Mouse (Mus musculus): ENCODE data around the gene Srms. TPM values are rescaled to one million over a fixed set of nuclear protein-coding genes. Genes with fewer than 3 reads are reported as not detected.
A peak's percentile ranks its signal among the peaks of the same experiment; 100 is the strongest.

Gene Srms
- 0.29 and 0.31 TPM in 2 replicates for polyA plus RNA-seq (2015; fragmentation: Nextera tagmentation; extraction: Ambion mirVana)

DNA sequence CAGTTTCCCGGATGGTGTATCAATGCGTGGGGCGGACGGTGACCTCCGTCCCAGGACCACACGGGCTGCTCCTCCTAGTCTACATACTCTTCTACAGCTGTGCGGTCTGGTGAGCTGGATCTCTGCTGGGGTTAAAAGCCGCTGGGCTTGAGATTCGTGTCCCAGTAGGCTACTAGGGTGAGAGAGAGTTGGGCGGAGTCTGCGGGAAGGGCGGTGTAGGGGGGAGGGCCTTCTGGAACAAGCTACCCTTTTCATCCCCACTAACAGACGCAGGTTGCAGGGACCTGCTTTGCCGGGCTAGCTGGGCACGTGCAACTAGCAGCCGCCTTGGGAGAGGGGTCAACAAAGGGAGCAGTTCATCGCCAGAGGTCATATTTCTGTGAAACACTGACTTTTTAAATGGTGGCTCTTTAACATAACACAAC, at the start of gene Srms:
Gene Srms, minus strand, starts transcription at position 165 of the 425 bp plus-strand sequence.
- peak within 1 kb of the TSS; percentile 65 for H3K4me2 ChIP-seq
- no peaks in the 10 kb centered on the region for H3K36me3 ChIP-seq
- H3K9ac ChIP-seq: peak within 1 kb of the TSS; percentile 29; the same call in 1 of the 2 replicates
- no peak within 1 kb of the TSS for H3K27ac ChIP-seq
- H3K27me3 ChIP-seq: peaks cover 34% of the 10 kb centered on the region
- peaks cover 12% of the 10 kb centered on the region for H3K4me1 ChIP-seq
- peak; percentile 81 for ATAC-seq (ENCODE audit: borderline replicate concordance, extremely low read depth, low FRiP score, low TSS enrichment)
- WGBS: under 1% methylated on average over 17 of the region's 17 CpGs
- no peaks in the 10 kb centered on the region for H3K9me3 ChIP-seq
- H3K4me3 ChIP-seq: peak within 1 kb of the TSS; percentile 32

- Histone ChIP-seq H3K27me3 (no peaks in the 10 kb centered on the region), H3K27ac (no peak overlapping the region), H3K9me3 (no peaks in the 10 kb centered on the region), H3K4me2 (no peak overlapping the region), H3K9ac (no peak overlapping the region), H3K36me3 (peaks cover 56% of the 10 kb centered on the region), H3K4me3 (no peak overlapping the region), H3K4me1 (no peaks in the 10 kb centered on the region)
- 91% methylated on average over 1 of the region's 1 CpGs for WGBS
- ATAC-seq (ENCODE audit: borderline replicate concordance, extremely low read depth, low FRiP score, low TSS enrichment): no peak
These were observed 40.3 kb upstream of the Srms start for GRCm38 (mm10) chr2:181253248-181253647.

DNA sequence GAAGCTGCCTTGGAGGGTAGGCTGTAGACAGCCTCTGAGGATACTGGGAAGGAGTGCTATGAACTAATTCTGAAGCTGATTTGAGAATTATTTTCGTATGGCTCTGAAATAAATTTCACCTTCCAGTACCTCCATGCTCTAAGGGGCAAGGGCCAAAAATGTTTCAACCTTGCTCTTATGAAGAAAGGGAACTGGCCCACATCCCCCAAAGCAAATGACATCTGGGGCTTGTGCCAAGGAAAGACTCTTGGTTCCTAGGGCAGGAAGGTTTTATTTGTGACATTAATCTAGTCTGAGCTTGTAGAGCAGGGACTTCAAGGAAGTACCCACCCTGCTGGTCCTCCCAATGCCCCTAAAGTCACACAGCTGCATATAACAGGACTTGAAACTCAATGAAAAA, 38.9 kb upstream of the Srms start:
- Histone ChIP-seq H3K9ac (no peak overlapping the region), H3K4me3 (no peak overlapping the region), H3K4me2 (no peak overlapping the region), H3K4me1 (no peaks in the 10 kb centered on the region), H3K27ac (no peak overlapping the region), H3K9me3 (no peaks in the 10 kb centered on the region), H3K27me3 (no peaks in the 10 kb centered on the region), H3K36me3 (peaks cover 44% of the 10 kb centered on the region)
- WGBS: 83% methylated on average over 1 of the region's 1 CpGs
- no peak for ATAC-seq (ENCODE audit: borderline replicate concordance, extremely low read depth, low FRiP score, low TSS enrichment)

DNA sequence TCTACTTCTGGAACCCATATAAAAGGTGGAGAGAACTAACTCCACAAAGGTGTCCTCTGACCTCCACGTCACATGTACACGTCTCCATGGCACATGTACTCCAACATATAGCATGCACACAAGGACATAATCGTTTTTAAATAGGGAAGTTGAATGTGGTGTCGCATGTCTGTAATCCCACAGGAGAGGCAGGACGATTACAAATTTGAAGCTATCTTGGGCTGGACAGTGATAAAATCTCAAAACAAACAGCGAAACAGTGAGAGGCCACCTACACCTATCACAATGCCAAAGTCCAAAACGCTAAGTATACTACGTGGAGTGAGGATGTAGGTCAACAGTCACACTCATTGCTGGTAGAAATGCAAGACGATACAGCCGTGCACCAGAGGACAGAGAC, 36.2 kb upstream of the Srms start:
- H3K9ac ChIP-seq: no peak overlapping the region
- no peak overlapping the region for H3K4me3 ChIP-seq
- H3K4me2 ChIP-seq: no peak overlapping the region
- H3K27me3 ChIP-seq: no peaks in the 10 kb centered on the region
- WGBS: 76% methylated on average over 10 of the region's 10 CpGs
- no peak overlapping the region for H3K27ac ChIP-seq
- H3K36me3 ChIP-seq: peaks cover 24% of the 10 kb centered on the region
- H3K4me1 ChIP-seq: no peaks in the 10 kb centered on the region
- H3K9me3 ChIP-seq: no peaks in the 10 kb centered on the region
- no peak for ATAC-seq (ENCODE audit: borderline replicate concordance, extremely low read depth, low FRiP score, low TSS enrichment)

- H3K4me3 ChIP-seq: no peak overlapping the region
- no peaks in the 10 kb centered on the region for H3K27me3 ChIP-seq
- no peak overlapping the region for H3K9ac ChIP-seq
- H3K36me3 ChIP-seq: no peaks in the 10 kb centered on the region
- no peak for ATAC-seq (ENCODE audit: borderline replicate concordance, extremely low read depth, low FRiP score, low TSS enrichment)
- WGBS: 18% methylated on average over 2 of the region's 2 CpGs
- H3K4me1 ChIP-seq: peaks cover 9% of the 10 kb centered on the region
- H3K9me3 ChIP-seq: no peaks in the 10 kb centered on the region
- H3K4me2 ChIP-seq: no peak overlapping the region
- H3K27ac ChIP-seq: no peak overlapping the region
These were observed 32.0 kb upstream of the Srms start for GRCm38 (mm10) chr2:181245031-181245430.

DNA sequence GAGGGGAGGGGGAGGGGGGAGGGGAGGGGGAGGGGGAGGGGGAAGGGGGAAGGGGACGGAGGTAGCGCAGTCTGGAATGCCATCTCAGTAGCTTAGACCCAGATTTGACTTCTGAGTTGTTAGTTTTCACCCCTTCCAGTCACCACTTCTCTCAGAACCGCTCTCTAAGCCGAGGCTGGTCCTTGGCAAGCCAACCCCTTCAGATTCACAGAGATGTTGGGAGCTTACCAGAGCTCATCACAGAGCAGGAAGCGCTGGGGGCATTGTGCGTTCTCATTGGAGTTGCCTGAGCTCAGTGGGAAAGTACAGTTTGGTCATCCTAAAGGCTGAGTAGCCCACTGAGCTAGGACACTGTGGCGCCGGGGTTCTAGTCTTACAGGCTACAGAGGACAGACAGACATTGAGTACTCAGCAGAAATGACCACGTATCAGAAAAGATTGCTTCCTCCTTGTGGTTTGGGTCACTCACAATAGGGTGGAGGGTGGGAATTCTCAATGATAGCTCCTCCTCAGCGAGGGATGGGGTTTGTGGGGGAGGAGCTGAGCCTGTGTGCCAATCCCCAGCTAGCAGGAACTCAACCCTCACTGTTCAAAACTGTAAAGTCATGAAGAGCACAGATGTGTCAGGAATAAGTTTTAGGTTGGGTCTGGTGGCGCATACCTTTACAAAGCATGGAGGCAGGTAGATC, 30.9 kb upstream of the Srms start:
- Histone ChIP-seq H3K27me3 (no peaks in the 10 kb centered on the region), H3K27ac (no peak overlapping the region), H3K4me2 (no peak overlapping the region; the same call in 1 of the 2 replicates), H3K9ac (no peak overlapping the region), H3K4me1 (peaks cover 9% of the 10 kb centered on the region), H3K9me3 (no peaks in the 10 kb centered on the region), H3K4me3 (no peak overlapping the region), H3K36me3 (no peaks in the 10 kb centered on the region)
- peak; percentile 16; the same call in 1 of the 2 replicates for ATAC-seq (ENCODE audit: borderline replicate concordance, extremely low read depth, low FRiP score, low TSS enrichment)
- 32% methylated on average over 11 of the region's 11 CpGs for WGBS

GRCm38 (mm10) chr2:181242314-181242665, 29.3 kb upstream of the Srms start:
- 0 out of 2 replicates have a peak, but pooled peaks cover 2% of the 10 kb centered on the region for H3K36me3 ChIP-seq
- H3K27ac ChIP-seq: no peak overlapping the region
- 0 out of 2 replicates have a peak, but pooled peaks have one; percentile 5 for ATAC-seq (ENCODE audit: borderline replicate concordance, extremely low read depth, low FRiP score, low TSS enrichment)
- peak overlapping the region; percentile 67 for H3K4me2 ChIP-seq
- H3K27me3 ChIP-seq: no peaks in the 10 kb centered on the region
- no peaks in the 10 kb centered on the region for H3K9me3 ChIP-seq
- 43% methylated on average over 3 of the region's 3 CpGs for WGBS
- 0 out of 2 replicates have a peak overlapping the region, but pooled peaks have one; percentile 63 for H3K9ac ChIP-seq
- H3K4me1 ChIP-seq: peaks cover 9% of the 10 kb centered on the region
- H3K4me3 ChIP-seq: peak overlapping the region; percentile 62

GRCm38 (mm10) chr2:181241602-181242313, 28.8 kb upstream of the Srms start, which contains the start of gene Helz2:
Gene Helz2 (minus strand): TSS chr2:181242027.
- peaks cover 9% of the 10 kb centered on the region for H3K4me1 ChIP-seq
- ATAC-seq (ENCODE audit: borderline replicate concordance, extremely low read depth, low FRiP score, low TSS enrichment): peak; percentile 72; the same call in 1 of the 2 replicates
- H3K4me3 ChIP-seq: peak within 1 kb of the TSS; percentile 62
- H3K9ac ChIP-seq: peak within 1 kb of the TSS; percentile 63
- H3K4me2 ChIP-seq: peak within 1 kb of the TSS; percentile 67
- H3K36me3 ChIP-seq: 0 out of 2 replicates have a peak, but pooled peaks cover 2% of the 10 kb centered on the region
- H3K9me3 ChIP-seq: no peaks in the 10 kb centered on the region
- no peaks in the 10 kb centered on the region for H3K27me3 ChIP-seq
- no peak within 1 kb of the TSS for H3K27ac ChIP-seq
- 6% methylated on average over 16 of the region's 16 CpGs for WGBS

GRCm38 (mm10) chr2:181240806-181241440, 27.9 kb upstream of the Srms start:
- Histone ChIP-seq H3K4me3 (peak overlapping the region; percentile 62), H3K27ac (no peak overlapping the region), H3K4me2 (peak overlapping the region; percentile 67), H3K9ac (no peak overlapping the region), H3K27me3 (no peaks in the 10 kb centered on the region), H3K36me3 (0 out of 2 replicates have a peak, but pooled peaks cover 2% of the 10 kb centered on the region), H3K4me1 (peaks cover 9% of the 10 kb centered on the region), H3K9me3 (no peaks in the 10 kb centered on the region)
- ATAC-seq (ENCODE audit: borderline replicate concordance, extremely low read depth, low FRiP score, low TSS enrichment): no peak
- 90% methylated on average over 13 of the region's 13 CpGs for WGBS

GRCm38 (mm10) chr2:181239261-181239660, 26.3 kb upstream of the Srms start:
- Histone ChIP-seq H3K36me3 (0 out of 2 replicates have a peak, but pooled peaks cover 2% of the 10 kb centered on the region), H3K9me3 (no peaks in the 10 kb centered on the region), H3K27ac (no peak overlapping the region), H3K27me3 (no peaks in the 10 kb centered on the region), H3K9ac (no peak overlapping the region), H3K4me3 (no peak overlapping the region), H3K4me2 (no peak overlapping the region), H3K4me1 (peaks cover 9% of the 10 kb centered on the region)
- WGBS: 92% methylated on average over 9 of the region's 9 CpGs
- ATAC-seq (ENCODE audit: borderline replicate concordance, extremely low read depth, low FRiP score, low TSS enrichment): no peak

DNA sequence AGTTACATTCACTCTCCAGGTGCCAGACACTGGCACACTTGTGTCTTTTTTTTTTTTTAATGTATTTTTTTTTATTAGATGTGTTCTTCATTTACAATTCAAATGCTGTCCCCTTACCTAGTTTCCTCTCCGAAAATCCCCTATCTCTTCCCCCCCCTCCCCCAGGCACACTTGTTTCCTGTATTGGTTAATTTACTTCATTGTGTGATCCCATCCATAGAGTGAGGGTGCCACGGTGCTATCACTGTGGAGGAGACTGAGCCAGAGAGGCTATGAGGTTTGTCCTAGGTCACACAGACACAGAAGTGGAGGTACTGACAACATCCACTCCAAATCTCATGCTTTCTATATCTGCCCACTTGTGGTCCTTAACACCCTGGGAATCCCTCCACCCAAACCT, 25.9 kb upstream of the Srms start:
- H3K36me3 ChIP-seq: 0 out of 2 replicates have a peak, but pooled peaks cover 2% of the 10 kb centered on the region
- H3K27me3 ChIP-seq: no peaks in the 10 kb centered on the region
- 63% methylated on average over 2 of the region's 2 CpGs for WGBS
- H3K27ac ChIP-seq: no peak overlapping the region
- H3K9me3 ChIP-seq: no peaks in the 10 kb centered on the region
- no peak overlapping the region for H3K4me3 ChIP-seq
- peaks cover 9% of the 10 kb centered on the region for H3K4me1 ChIP-seq
- ATAC-seq (ENCODE audit: borderline replicate concordance, extremely low read depth, low FRiP score, low TSS enrichment): no peak
- no peak overlapping the region for H3K4me2 ChIP-seq
- H3K9ac ChIP-seq: no peak overlapping the region

Data from lung, embryonic 15.5 days (tissue).